Mouse (Mus musculus): ENCODE data around the gene Ptges3l.
A peak's percentile ranks its signal among the peaks of the same experiment; 100 is the strongest.
"Not testable (repeated sequence)": the region's sequence is repeated elsewhere in the genome, so short reads cannot be mapped to it uniquely, and the experiment has no call there.

The Ptges3l gene

DNA sequence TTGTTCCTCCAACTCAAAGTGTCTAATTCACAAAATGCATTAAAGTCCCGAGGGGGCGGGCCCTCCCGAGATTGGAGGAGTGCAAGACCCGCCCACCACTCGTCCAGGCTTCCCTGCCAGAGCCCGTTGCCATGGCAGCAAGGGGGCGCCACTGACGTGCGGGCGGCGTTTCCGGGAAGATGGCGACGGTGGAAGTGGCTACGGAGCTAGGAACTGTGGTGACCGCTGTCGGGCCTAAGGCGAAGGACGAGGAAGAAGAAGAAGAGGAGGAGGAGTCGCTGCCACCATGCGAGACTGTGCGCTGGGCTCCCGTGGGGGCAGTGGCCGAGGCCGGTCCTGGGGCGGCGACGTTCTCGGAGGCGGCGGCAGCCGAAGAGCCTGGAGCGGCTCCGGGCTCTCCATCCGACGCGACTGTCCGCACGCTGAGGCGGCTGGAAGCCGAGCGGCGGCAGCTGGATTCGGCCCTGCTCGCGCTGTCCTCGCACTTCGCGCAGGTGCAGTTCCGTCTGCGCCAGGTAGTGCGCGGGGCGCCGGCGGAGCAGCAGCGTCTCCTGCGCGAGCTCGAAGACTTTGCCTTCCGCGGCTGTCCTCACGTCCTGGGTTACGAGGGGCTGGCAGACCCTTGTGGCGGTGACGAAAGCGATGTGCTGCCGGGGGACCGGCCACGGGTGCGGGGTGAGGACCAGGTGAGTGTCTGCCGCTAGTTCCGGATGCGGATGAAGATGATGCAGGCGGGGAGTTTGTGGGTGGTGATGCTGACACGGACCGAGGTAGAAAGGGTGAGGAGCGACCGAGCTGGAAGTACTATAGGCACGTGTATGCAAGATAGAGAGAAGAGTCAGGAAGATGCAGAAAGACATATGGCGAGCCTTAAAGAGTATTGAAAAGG, at the start of gene Ptges3l, which contains the start of gene Rundc1:
Gene Ptges3l, minus strand, starts transcription at position 409 of the 889 bp plus-strand sequence.
Gene Rundc1, plus strand, starts transcription at position 161 of the 889 bp plus-strand sequence.
- DNase-seq: peak; percentile 98

GRCm38 (mm10) chr11:101474298-101474697, 49.2 kb upstream of the Ptges3l start:
- DNase-seq: no peak

DNA sequence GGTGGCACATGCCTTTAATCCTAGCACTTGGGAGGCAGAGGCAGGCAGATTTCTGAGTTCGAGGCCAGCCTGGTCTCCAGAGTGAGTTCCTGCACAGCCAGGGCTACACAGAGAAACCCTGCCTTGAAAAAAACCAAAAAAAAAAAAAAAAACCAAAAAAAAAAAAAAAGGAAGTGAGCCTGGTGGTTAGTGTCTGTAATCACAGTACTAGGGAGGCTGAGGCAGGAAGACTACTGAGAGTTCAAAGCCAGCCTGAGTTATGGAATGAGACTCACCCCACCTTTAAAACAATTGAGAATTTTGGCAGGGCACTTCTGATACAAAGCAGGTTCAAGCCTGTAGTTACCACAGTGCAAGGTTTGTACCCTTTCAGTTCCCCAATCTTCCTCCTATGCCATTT, 48.6 kb upstream of the Ptges3l start:
- not testable (repeated sequence) for DNase-seq

DNA sequence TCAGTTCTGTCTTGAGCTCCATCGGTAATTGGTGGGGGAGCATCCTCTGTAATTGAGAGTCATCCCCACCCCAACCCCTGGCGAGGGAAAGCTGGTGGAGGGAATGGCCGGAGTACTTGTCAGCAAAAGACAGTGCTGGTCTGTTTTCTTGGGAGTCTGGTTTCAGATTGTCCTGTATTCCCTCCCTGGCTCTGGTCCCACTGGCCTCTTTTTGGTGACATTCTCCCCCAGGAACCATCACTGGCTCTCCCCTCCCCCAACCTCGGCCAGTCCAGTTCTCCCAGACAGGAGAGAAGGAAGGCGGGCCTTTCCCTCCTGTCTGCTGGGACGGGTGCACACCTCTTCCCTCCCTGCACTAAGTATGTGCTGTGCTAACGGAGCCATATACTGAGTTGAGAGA, 47.2 kb upstream of the Ptges3l start:
- no peak for DNase-seq

DNA sequence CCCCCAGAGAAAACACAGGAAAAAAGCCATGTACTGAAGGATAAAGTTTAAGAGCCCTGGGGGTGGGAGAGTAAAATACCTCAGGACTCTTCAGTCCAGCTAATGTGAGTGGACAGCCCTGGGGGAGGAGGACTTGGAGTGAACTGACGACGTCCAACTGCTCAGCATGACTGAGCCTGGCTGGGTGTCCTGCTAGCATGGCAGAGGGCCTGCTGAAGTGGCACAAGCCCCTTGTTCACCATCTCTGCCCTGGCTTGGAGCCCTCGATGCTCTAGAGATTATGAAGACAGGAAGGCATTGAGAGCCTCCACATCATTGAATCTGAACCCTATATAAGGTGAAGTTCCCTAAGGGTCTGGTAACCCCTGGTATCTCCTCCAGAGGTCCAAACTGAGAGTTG, 46.8 kb upstream of the Ptges3l start:
- no peak for DNase-seq

DNA sequence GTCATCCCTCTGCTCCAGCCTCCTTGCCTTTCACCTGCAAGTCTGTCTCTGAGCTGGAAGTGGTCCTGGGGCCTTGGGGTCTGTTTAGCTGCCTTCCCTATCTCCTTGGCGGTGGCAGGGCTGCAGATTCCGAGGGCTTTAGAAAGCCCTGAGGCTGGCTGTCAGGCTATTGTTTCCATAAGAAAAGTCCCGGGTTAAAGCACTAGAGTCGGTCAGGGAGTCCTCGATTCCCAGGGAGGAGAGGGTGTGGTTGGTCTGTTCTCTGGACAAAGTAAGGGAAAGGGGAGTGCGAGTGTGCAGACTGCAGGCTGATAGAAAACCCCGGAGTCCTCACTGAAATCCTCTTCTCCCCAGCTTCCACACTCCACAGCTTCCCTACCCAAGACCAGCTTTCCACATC, 45.1 kb upstream of the Ptges3l start:
- no peak for DNase-seq

DNA sequence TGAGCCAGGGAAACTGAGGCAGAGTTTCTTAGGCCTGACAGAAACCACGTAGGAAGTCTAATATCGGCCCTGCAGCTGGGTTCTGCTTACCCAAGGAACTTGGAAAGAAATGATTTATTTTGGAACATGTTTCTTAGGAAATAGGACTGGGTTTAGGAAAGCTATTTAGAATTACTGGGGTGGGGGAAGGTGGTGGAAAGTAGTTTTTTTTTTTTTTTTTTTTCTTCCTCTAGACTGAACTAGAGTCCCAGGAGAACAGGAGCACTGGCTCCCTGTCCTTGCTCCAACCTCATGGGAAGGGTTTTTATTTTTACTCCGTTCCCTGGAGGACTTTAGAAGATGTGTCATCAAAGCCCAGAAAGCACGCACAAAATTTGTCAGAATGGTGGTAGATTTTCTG, 44.0 kb upstream of the Ptges3l start:
- no peak for DNase-seq

DNA sequence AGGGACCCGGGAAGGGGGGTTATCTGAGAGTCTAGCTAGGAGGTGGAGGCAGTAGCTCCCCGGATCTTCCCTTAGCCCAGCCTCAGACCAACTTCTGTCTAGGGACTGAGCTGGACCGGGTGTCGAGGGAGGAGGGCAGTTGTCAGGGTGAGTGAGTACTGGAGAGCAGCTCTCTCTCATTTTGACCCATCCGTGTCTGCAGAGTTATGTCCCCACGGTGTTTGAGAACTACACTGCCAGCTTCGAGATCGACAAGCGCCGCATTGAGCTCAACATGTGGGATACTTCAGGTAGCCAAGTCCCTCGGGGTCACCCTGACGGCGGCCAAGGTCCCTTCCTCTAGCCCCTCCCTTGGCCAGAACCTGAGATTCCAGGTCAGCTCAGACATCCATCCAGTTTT, 43.6 kb upstream of the Ptges3l start:
- no peak for DNase-seq

DNA sequence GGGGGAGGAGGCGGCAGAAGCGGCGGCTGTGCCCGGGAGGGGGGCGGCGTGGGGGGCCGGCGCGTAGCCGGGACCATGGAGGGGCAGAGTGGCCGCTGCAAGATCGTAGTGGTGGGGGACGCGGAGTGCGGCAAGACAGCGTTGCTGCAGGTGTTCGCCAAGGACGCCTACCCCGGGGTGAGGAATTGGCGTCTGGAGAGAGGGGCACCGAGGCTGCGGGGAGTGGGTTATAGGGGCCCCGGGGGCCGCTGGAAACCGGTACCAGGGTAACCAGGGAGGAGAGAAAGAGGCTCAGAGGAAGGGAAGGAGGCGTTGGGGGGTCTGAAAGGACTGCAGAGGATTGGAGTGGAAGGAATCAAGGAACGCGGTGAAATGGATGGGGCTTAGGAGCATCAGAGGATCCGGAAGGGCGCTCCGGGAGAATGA, 43.1 kb upstream of the Ptges3l start:
- no peak for DNase-seq

GRCm38 (mm10) chr11:101467477-101468262, 42.5 kb upstream of the Ptges3l start:
- peak; percentile 70 for DNase-seq

DNA sequence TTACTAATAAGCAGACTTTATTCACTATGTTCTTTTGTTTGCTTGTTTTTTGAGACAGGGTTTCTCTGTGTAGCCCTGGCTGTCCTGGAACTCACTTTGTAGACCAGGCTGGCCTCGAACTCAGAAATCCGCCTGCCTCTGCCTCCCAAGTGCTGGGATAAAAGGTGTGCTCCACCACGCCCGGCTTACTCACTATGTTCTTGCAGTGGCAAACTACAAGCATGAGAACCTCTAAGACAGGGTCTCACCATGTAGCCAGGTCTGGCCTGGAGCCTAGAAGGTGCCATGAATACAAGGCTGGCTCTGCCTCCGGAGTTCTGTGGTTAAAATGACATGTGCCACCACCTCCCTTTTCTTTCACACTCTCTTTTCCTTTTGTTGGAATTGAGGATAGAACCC, 41.4 kb upstream of the Ptges3l start:
- not testable (repeated sequence) for DNase-seq

GRCm38 (mm10) chr11:101465869-101466551, 40.9 kb upstream of the Ptges3l start, which contains the start of gene Vat1:
Gene Vat1 (minus strand): TSS chr11:101466230.
- DNase-seq: peak; percentile 71

DNA sequence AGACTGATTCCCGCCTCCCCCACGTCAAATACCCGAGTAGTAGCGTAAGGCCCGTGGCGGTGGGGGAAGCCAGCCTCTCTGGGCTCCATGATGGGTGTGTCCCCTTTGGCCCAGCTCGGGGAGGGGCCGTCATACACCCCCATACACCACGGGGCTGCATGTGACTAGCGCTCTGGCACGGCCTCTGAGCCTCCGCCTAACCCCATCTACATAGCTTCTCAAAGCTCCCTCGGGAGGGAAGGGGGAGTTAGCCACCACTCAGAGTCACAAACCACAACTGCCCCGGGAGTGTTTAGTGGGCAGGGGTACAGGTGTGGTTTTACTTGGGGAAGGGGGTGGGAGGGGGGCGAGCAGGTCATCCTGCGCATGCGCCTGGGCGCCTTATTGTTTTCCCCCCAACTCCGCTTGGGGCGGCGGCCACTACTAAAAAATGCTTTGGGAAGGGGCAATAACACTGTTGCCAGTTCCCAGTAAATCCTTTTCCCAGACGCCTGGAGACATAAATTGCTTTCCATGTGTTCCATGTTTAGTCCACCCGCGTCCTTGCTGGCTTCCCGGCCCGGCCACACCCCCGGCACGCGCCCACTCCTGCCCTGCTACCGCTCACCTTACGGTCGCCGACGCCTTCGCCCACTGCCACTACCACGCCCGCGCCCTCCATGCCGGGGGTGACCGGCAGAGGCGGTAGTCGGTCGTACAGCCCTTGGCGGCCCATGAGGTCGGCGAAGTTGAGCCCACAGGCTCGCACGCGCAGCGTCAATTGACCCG, 40.2 kb upstream of the Ptges3l start:
- no peak for DNase-seq

DNA sequence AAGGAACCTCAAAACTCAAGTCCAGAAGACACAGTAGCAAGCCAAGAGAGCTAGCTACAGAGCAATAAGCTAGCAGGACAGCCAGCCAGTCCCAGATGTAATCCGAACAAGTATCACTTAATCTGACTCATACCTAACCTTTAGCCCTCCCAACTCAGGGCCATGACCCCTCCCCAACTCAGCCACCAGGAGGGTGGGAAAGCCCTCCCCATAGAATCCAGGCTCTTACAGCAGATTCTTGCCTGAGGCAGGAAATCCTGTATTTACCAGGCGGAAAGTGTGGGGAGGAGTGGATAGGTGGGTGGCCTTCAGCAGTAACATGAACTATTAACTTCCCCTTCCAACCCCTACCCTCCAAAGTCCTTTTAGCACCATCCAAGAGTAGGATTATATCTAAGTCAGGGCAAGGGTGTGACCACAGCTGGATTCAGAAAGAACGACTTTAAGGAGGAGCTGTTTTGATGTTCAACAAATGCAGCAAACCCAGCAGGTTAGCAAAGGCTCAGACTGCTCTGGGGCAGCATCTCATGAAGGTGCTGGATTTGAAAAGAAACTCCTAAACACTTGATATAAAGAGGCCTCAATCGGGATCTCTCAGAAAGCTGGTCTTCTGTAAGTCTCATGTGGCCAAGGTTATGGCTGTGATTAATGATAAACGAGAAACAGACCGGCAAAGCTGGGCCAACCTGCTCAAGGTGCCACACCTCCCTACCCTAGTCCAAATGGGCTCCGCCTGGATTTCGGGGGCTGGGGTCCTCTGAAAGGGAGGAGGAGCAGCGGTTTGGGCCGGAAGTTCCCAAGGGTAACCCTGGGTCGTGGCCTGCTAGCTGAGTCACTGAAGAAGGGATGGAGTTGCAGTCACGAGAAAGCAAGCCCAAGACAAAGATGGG, 39.3 kb upstream of the Ptges3l start, which contains the start of gene Rnd2:
Gene Rnd2, plus strand, starts transcription at position 789 of the 890 bp plus-strand sequence.
- no peak for DNase-seq

- no peak for DNase-seq
Observed at GRCm38 (mm10) chr11:101462583-101463440, 37.7 kb upstream of the Ptges3l start.

- no peak for DNase-seq
Observed at GRCm38 (mm10) chr11:101462141-101462540, 37.0 kb upstream of the Ptges3l start.

DNA sequence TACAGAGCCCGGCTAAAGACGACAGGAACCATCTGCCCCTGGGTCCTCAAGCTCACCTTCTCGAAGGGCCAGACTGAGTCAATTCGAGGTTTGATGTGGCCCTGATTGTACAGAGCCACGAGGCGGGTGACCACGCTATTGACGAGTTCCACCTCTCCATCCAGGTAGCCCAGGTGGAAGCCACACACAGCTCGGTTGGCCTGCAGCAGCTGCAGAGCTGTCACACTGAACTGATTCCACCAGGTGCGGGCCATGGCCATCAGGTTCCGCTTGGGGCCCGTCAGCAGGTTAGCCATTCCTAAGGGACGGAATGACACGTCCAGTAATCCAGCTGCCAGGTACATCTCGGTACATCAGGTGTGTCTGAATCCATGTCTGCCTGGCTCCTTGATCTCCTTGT, 35.2 kb upstream of the Ptges3l start:
- DNase-seq: no peak

- no peak for DNase-seq
Observed at GRCm38 (mm10) chr11:101459716-101460115, 34.6 kb upstream of the Ptges3l start.

- DNase-seq: no peak
Observed at GRCm38 (mm10) chr11:101458217-101458616, 33.1 kb upstream of the Ptges3l start.

GRCm38 (mm10) chr11:101457631-101458030, 32.5 kb upstream of the Ptges3l start:
- DNase-seq: no peak
